Mouse (Mus musculus) thymus, postnatal 25 days (tissue): ENCODE measurements around the gene Gmeb2.

Source experiments
- DNase-seq: peaks from one replicate; pipeline ENCODE4 v3.0.0; 2022

The Gmeb2 gene

GRCm38 (mm10) chr2:181287958-181288350 is at the start of gene Gmeb2:
TSS of gene Gmeb2 (minus strand) at chr2:181288035.
- peak; percentile 91 for DNase-seq

GRCm38 (mm10) chr2:181334023-181334422 is 46.2 kb upstream of the Gmeb2 start:
- DNase-seq, result peak; percentile 73

- no peak for DNase-seq
Measured at GRCm38 (mm10) chr2:181332542-181332941, 44.7 kb upstream of the Gmeb2 start.

GRCm38 (mm10) chr2:181326098-181326497 is 38.3 kb upstream of the Gmeb2 start:
- no peak for DNase-seq

- no peak for DNase-seq
Measured at GRCm38 (mm10) chr2:181322136-181322535, 34.3 kb upstream of the Gmeb2 start.

GRCm38 (mm10) chr2:181320103-181320499 is 32.3 kb upstream of the Gmeb2 start:
- no peak for DNase-seq

- DNase-seq, result peak; percentile 86
Measured at GRCm38 (mm10) chr2:181319248-181320102, 31.6 kb upstream of the Gmeb2 start, which contains the start of gene Rtel1. TSS of gene Rtel1 (plus strand) at chr2:181319739.

GRCm38 (mm10) chr2:181314080-181314810 is 26.4 kb upstream of the Gmeb2 start, which contains the start of gene Stmn3:
TSS of gene Stmn3 (minus strand) at chr2:181314500.
- DNase-seq, result no peak

- DNase-seq, result no peak
Measured at GRCm38 (mm10) chr2:181313344-181314079, 25.7 kb upstream of the Gmeb2 start.

- DNase-seq, result no peak
Measured at GRCm38 (mm10) chr2:181313006-181313343, 25.1 kb upstream of the Gmeb2 start.

GRCm38 (mm10) chr2:181312435-181312834 is 24.6 kb upstream of the Gmeb2 start:
- no peak for DNase-seq

GRCm38 (mm10) chr2:181307144-181307804 is 19.4 kb upstream of the Gmeb2 start:
- DNase-seq, result peak; percentile 74

GRCm38 (mm10) chr2:181304944-181305343 is 17.1 kb upstream of the Gmeb2 start:
- DNase-seq, result no peak

GRCm38 (mm10) chr2:181302041-181302440 is 14.2 kb upstream of the Gmeb2 start:
- DNase-seq, result peak; percentile 35

GRCm38 (mm10) chr2:181290937-181291336 is 3.1 kb upstream of the Gmeb2 start:
- no peak for DNase-seq

GRCm38 (mm10) chr2:181288691-181289090 is 856 bp upstream of the Gmeb2 start:
- DNase-seq, result no peak

GRCm38 (mm10) chr2:181287338-181287957 is 387 bp downstream of the Gmeb2 start:
- peak; percentile 88 for DNase-seq

- DNase-seq, result no peak
Measured at GRCm38 (mm10) chr2:181286629-181287337, 1.1 kb downstream of the Gmeb2 start.

- no peak for DNase-seq
Measured at GRCm38 (mm10) chr2:181279968-181280367, 7.9 kb downstream of the Gmeb2 start.

- no peak for DNase-seq
Measured at GRCm38 (mm10) chr2:181277866-181278265, 10.0 kb downstream of the Gmeb2 start.

- no peak for DNase-seq
Measured at GRCm38 (mm10) chr2:181276766-181277165, 11.1 kb downstream of the Gmeb2 start.

GRCm38 (mm10) chr2:181274639-181275038 is 13.2 kb downstream of the Gmeb2 start:
- no peak for DNase-seq
